Mouse (Mus musculus) hindbrain, embryonic 14.5 days (tissue): ENCODE measurements around the gene Tfpt. TPM values are rescaled to one million over a fixed set of nuclear protein-coding genes. Genes with fewer than 3 reads are reported as not detected.

Experiments
- ATAC-seq: fragments of 200-750 bp; cut with Nextera tagmentation; 2 replicates; pipeline ENCODE4 v1.8.0; 2017; ENCODE audit warnings: moderate number of reproducible peaks, mild to moderate bottlenecking, moderate TSS enrichment, moderate library complexity; ENCODE audit not compliant: low FRiP score
- DNase-seq: peaks from one replicate; pipeline ENCODE4 v3.0.0-alpha.2; 2015; ENCODE audit warnings: low spot score
- H3K27ac ChIP-seq: fragments of 300-500 bp; sonication (generic); 2 replicates; pipeline ENCODE4 v1.5.1; 2014; ENCODE audit warnings: mild to moderate bottlenecking, moderate library complexity
- H3K27me3 ChIP-seq: fragments of 300-500 bp; sonication (generic); 2 replicates; pipeline ENCODE4 v1.6.1; 2014; ENCODE audit warnings: mild to moderate bottlenecking, low read length, mixed read lengths; ENCODE audit not compliant: control insufficient read depth, insufficient read depth
- H3K36me3 ChIP-seq: fragments of 300-500 bp; sonication (generic); replicated peaks from 2 replicates; pipeline ENCODE4 v1.6.1; 2014; ENCODE audit not compliant: control insufficient read depth, insufficient read depth
- H3K4me1 ChIP-seq: fragments of 300-500 bp; sonication (generic); replicated peaks from 2 replicates; pipeline ENCODE4 v1.6.1; 2014; ENCODE audit warnings: antibody characterized with exemption, low read length, mixed read lengths; ENCODE audit not compliant: control insufficient read depth, insufficient read depth
- H3K4me2 ChIP-seq: fragments of 300-500 bp; sonication (generic); replicated peaks from 2 replicates; pipeline ENCODE4 v1.6.1; 2014; ENCODE audit warnings: mild to moderate bottlenecking, moderate library complexity
- H3K4me3 ChIP-seq: fragments of 300-500 bp; sonication (generic); replicated peaks from 2 replicates; pipeline ENCODE4 v1.5.1; 2014; ENCODE audit warnings: mild to moderate bottlenecking, low read length
- H3K9ac ChIP-seq: fragments of 300-500 bp; sonication (generic); 2 replicates; pipeline ENCODE4 v1.6.1; 2014
- H3K9me3 ChIP-seq: fragments of 300-500 bp; sonication (generic); 2 replicates; pipeline ENCODE4 v1.6.1; 2016; ENCODE audit warnings: low read length; ENCODE audit not compliant: control insufficient read depth
- WGBS: fragments of 180-500 bp; shearing (Covaris S2); extraction: QIAGEN DNeasy Blood & Tissue Kit; methylation state at CpG from one replicate; pipeline ENCODE4 v1.1.7; 2014; 5-methylcytosine and 5-hydroxymethylcytosine counted together
- polyA plus RNA-seq: library from polyadenylated mRNA; unstranded; fragments of >200 nt; fragmentation: Nextera tagmentation; extraction: Ambion mirVana; gene quantifications from 2 replicates; pipeline ENCODE4 v1.2.1, GENCODE M21; 2014

Tfpt gene
- polyA plus RNA-seq, 1 experiment from 2014 or later, result 27.0 TPM

GRCm38 (mm10) chr7:3658578-3658977 lies 28.8 kb upstream of the Tfpt start:
- Histone ChIP-seq H3K27me3 (no peaks in the 10 kb centered on the region), H3K9ac (no peak overlapping the region), H3K4me2 (no peak overlapping the region), H3K4me1 (0 out of 2 replicates have a peak, but pooled peaks cover under 1% of the 10 kb centered on the region), H3K4me3 (no peak overlapping the region), H3K9me3 (no peaks in the 10 kb centered on the region), H3K36me3 (peaks cover 97% of the 10 kb centered on the region), H3K27ac (no peak overlapping the region)
- no peak for ATAC-seq
- DNase-seq, result no peak
- WGBS, result 95% methylated on average over 14 of the region's 14 CpGs

- Histone ChIP-seq H3K27me3 (no peaks in the 10 kb centered on the region), H3K27ac (no peak overlapping the region), H3K4me1 (no peaks in the 10 kb centered on the region), H3K4me3 (no peak overlapping the region), H3K9ac (no peak overlapping the region), H3K36me3 (peaks cover 100% of the 10 kb centered on the region), H3K4me2 (no peak overlapping the region), H3K9me3 (no peaks in the 10 kb centered on the region)
- ATAC-seq (no peak), DNase-seq (no peak)
- 94% methylated on average over 4 of the region's 4 CpGs for WGBS
These were observed 27.2 kb upstream of the Tfpt start for GRCm38 (mm10) chr7:3656966-3657365.

GRCm38 (mm10) chr7:3646641-3647040 lies 16.9 kb upstream of the Tfpt start:
- Histone ChIP-seq H3K27me3 (no peaks in the 10 kb centered on the region), H3K27ac (no peak overlapping the region), H3K9ac (peak overlapping the region; percentile 93), H3K9me3 (no peaks in the 10 kb centered on the region), H3K4me3 (peak overlapping the region; percentile 85), H3K4me2 (peak overlapping the region; percentile 75), H3K4me1 (peaks cover 35% of the 10 kb centered on the region), H3K36me3 (peaks cover 19% of the 10 kb centered on the region)
- ATAC-seq (no peak), DNase-seq (no peak)
- 60% methylated on average over 4 of the region's 4 CpGs for WGBS

- 23% methylated on average over 9 of the region's 9 CpGs for WGBS
- H3K27ac ChIP-seq, result peak overlapping the region; percentile 93
- H3K4me2 ChIP-seq, result peak overlapping the region; percentile 75
- H3K4me3 ChIP-seq, result peak overlapping the region; percentile 85
- ATAC-seq (no peak), DNase-seq (no peak)
- no peaks in the 10 kb centered on the region for H3K9me3 ChIP-seq
- H3K9ac ChIP-seq, result peak overlapping the region; percentile 93
- peaks cover 19% of the 10 kb centered on the region for H3K36me3 ChIP-seq
- H3K27me3 ChIP-seq, result no peaks in the 10 kb centered on the region
- peaks cover 35% of the 10 kb centered on the region for H3K4me1 ChIP-seq
These were observed 16.5 kb upstream of the Tfpt start for GRCm38 (mm10) chr7:3646188-3646587.

GRCm38 (mm10) chr7:3645488-3646025 lies 15.8 kb upstream of the Tfpt start:
- DNase-seq, result peak; percentile 28
- WGBS, result under 1% methylated on average over 31 of the region's 58 CpGs
- no peaks in the 10 kb centered on the region for H3K9me3 ChIP-seq
- H3K4me1 ChIP-seq, result peaks cover 35% of the 10 kb centered on the region
- no peaks in the 10 kb centered on the region for H3K27me3 ChIP-seq
- H3K27ac ChIP-seq, result peak overlapping the region; percentile 93
- peak overlapping the region; percentile 75 for H3K4me2 ChIP-seq
- H3K9ac ChIP-seq, result peak overlapping the region; percentile 93
- peaks cover 19% of the 10 kb centered on the region for H3K36me3 ChIP-seq
- ATAC-seq, result peak; percentile 5; the same call in 1 of the 2 replicates
- peak overlapping the region; percentile 85 for H3K4me3 ChIP-seq

GRCm38 (mm10) chr7:3644672-3645487 lies 15.2 kb upstream of the Tfpt start, which contains the start of gene Cnot3:
TSS of gene Cnot3 (plus strand) at chr7:3645268.
- ATAC-seq, result peak; percentile 98
- under 1% methylated on average over 51 of the region's 58 CpGs for WGBS
- DNase-seq, result peak; percentile 97

GRCm38 (mm10) chr7:3644348-3644671 lies 14.6 kb upstream of the Tfpt start:
- no peak for ATAC-seq
- 0 out of 2 replicates have a peak overlapping the region, but pooled peaks have one; percentile 9 for H3K9ac ChIP-seq
- WGBS, result under 1% methylated on average over 11 of the region's 11 CpGs

More at GRCm38 (mm10) chr7:3644672-3645487, 15.2 kb upstream of the Tfpt start, which contains the start of gene Cnot3:
- Histone ChIP-seq H3K4me2 (peak within 1 kb of the TSS; percentile 75), H3K9me3 (no peaks in the 10 kb centered on the region), H3K4me1 (peaks cover 35% of the 10 kb centered on the region), H3K9ac (peak within 1 kb of the TSS; percentile 93), H3K27ac (peak within 1 kb of the TSS; percentile 93), H3K36me3 (peaks cover 20% of the 10 kb centered on the region), H3K27me3 (no peaks in the 10 kb centered on the region), H3K4me3 (peak within 1 kb of the TSS; percentile 85)

GRCm38 (mm10) chr7:3643843-3644242 lies 14.1 kb upstream of the Tfpt start:
- Histone ChIP-seq H3K9ac (0 out of 2 replicates have a peak overlapping the region, but pooled peaks have one; percentile 9), H3K27ac (no peak overlapping the region), H3K4me1 (peaks cover 33% of the 10 kb centered on the region), H3K27me3 (no peaks in the 10 kb centered on the region), H3K4me2 (peak overlapping the region; percentile 52), H3K36me3 (peaks cover 30% of the 10 kb centered on the region), H3K4me3 (peak overlapping the region; percentile 85), H3K9me3 (no peaks in the 10 kb centered on the region)
- ATAC-seq (no peak), DNase-seq (no peak)
- 29% methylated on average over 9 of the region's 9 CpGs for WGBS

More at GRCm38 (mm10) chr7:3644348-3644671, 14.6 kb upstream of the Tfpt start:
- Histone ChIP-seq H3K27ac (no peak overlapping the region), H3K4me1 (peaks cover 35% of the 10 kb centered on the region), H3K27me3 (no peaks in the 10 kb centered on the region), H3K9me3 (no peaks in the 10 kb centered on the region), H3K36me3 (peaks cover 26% of the 10 kb centered on the region), H3K4me2 (peak overlapping the region; percentile 52), H3K4me3 (peak overlapping the region; percentile 85)
- no peak for DNase-seq

GRCm38 (mm10) chr7:3643412-3643811 lies 13.7 kb upstream of the Tfpt start:
- Histone ChIP-seq H3K4me2 (no peak overlapping the region), H3K4me3 (no peak overlapping the region), H3K9ac (0 out of 2 replicates have a peak overlapping the region, but pooled peaks have one; percentile 9), H3K27me3 (no peaks in the 10 kb centered on the region), H3K4me1 (peaks cover 29% of the 10 kb centered on the region), H3K27ac (no peak overlapping the region), H3K36me3 (peaks cover 34% of the 10 kb centered on the region), H3K9me3 (no peaks in the 10 kb centered on the region)
- ATAC-seq (no peak), DNase-seq (no peak)
- WGBS, result 77% methylated on average over 5 of the region's 5 CpGs
